Mouse (Mus musculus): Measurements from ENCODE around the gene Clcn3. TPM values are rescaled to one million over a fixed set of nuclear protein-coding genes. Genes with fewer than 3 reads are reported as not detected.

Clcn3 gene
- total RNA-seq (2023) = 39.5 TPM

GRCm38 (mm10) chr8:60982701-60983687 is at the start of gene Clcn3:
Gene Clcn3 (minus strand): TSS chr8:60983300.

GRCm38 (mm10) chr8:60992910-60993638 is 10.0 kb upstream of the Clcn3 start, which contains the start of gene Nek1:
Gene Nek1 (plus strand): TSS chr8:60993195.

GRCm38 (mm10) chr8:60889843-60890519 is 93.1 kb downstream of the Clcn3 start, which contains the start of gene Hpf1:
Gene Hpf1 (plus strand): TSS chr8:60890418.

Other genes starting within 250 kb of the Clcn3 start
- gene Hpf1, start 92.9 kb downstream of the Clcn3 start, total RNA-seq (2023) = 29.9 TPM
- gene Nek1, start 9.9 kb upstream of the Clcn3 start, total RNA-seq (2023) = 14.5 TPM
- 3.5 TPM for gene Sh3rf1, start 240.6 kb upstream of the Clcn3 start, total RNA-seq (2023)